Mouse (Mus musculus): Measurements from ENCODE around the gene Ube4a.

DNA sequence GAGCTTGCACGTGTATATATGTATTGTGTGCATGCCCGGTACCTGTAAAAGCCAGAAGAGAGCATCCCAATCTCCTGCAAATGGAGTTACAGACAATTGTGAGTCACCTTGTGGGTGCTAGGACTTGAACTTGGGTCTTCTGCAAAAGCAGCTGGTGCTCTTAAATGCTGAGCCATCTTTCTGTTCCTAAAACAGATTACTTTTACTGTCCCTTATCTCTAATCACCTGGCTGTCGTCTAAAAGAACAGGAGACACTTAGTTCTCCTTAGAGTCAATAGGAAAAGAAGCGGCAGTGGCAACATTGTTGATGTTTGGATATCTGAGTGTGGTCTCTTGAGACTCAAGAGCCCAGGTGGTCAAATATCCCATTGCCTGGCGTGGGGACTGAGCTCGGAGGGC, 12.4 kb upstream of the Ube4a start:
- TF ChIP-seq CTCF (IDR thresholded peaks at IDR 0.05; ENCODE audit: extremely low read depth, insufficient read depth, insufficient read length, insufficient replicate concordance) (no peak), POLR2A (IDR thresholded peaks at IDR 0.05; ENCODE audit: low read depth, low read length) (no peak)
